Mouse (Mus musculus) midbrain, embryonic 12.5 days (tissue): ENCODE results near the gene Jmjd6. TPM values are rescaled to one million over a fixed set of nuclear protein-coding genes. Genes with fewer than 3 reads are reported as not detected.
"Not testable (repeated sequence)": the region's sequence is repeated elsewhere in the genome, so short reads cannot be mapped to it uniquely, and the experiment has no call there.

Source experiments
- ATAC-seq: fragments of 200-750 bp; cut with Nextera tagmentation; 2 replicates; pipeline ENCODE4 v1.8.0; 2017; ENCODE audit warnings: low read depth, moderate TSS enrichment, moderate library complexity; ENCODE audit not compliant: low FRiP score
- H3K27ac ChIP-seq: fragments of 300-500 bp; sonication (generic); replicated peaks from 2 replicates; pipeline ENCODE4 v1.5.1; 2016; ENCODE audit warnings: mild to moderate bottlenecking
- H3K27me3 ChIP-seq: fragments of 300-500 bp; sonication (generic); 2 replicates; pipeline ENCODE4 v1.6.1; 2016; ENCODE audit warnings: mild to moderate bottlenecking
- H3K36me3 ChIP-seq: fragments of 300-500 bp; sonication (generic); 2 replicates; pipeline ENCODE4 v1.6.1; 2016
- H3K4me1 ChIP-seq: fragments of 300-500 bp; sonication (generic); 2 replicates; pipeline ENCODE4 v1.6.1; 2016
- H3K4me2 ChIP-seq: fragments of 300-500 bp; sonication (generic); replicated peaks from 2 replicates; pipeline ENCODE4 v1.6.1; 2016; ENCODE audit warnings: mild to moderate bottlenecking, moderate library complexity
- H3K4me3 ChIP-seq: fragments of 300-500 bp; sonication (generic); 2 replicates; pipeline ENCODE4 v1.5.1; 2016; ENCODE audit warnings: mild to moderate bottlenecking
- H3K9ac ChIP-seq: fragments of 300-500 bp; sonication (generic); replicated peaks from 2 replicates; pipeline ENCODE4 v1.6.1; 2016; ENCODE audit warnings: mild to moderate bottlenecking, moderate library complexity
- H3K9me3 ChIP-seq: fragments of 300-500 bp; sonication (generic); 2 replicates; pipeline ENCODE4 v1.6.1; 2016; ENCODE audit warnings: mild to moderate bottlenecking
- WGBS: fragments of 180-500 bp; shearing (Covaris S2); methylation state at CpG from one replicate; pipeline ENCODE4 v1.1.7; 2016; 5-methylcytosine and 5-hydroxymethylcytosine counted together
- polyA plus RNA-seq: library from polyadenylated mRNA; unstranded; fragments of >200 nt; fragmentation: Nextera tagmentation; extraction: Ambion mirVana; gene quantifications from 2 replicates; pipeline ENCODE4 v1.2.1, GENCODE M21; 2016

The Jmjd6 gene
- polyA plus RNA-seq, 1 experiment from 2014 or later = 95.2 TPM

GRCm38 (mm10) chr11:116849587-116849986 lies 6.3 kb upstream of the Jmjd6 start:
- H3K27me3 ChIP-seq = no peaks in the 10 kb centered on the region
- no peak for ATAC-seq
- H3K9me3 ChIP-seq = no peaks in the 10 kb centered on the region
- H3K4me3 ChIP-seq = no peak overlapping the region
- H3K27ac ChIP-seq = no peak overlapping the region
- H3K4me1 ChIP-seq = peaks cover 26% of the 10 kb centered on the region
- H3K36me3 ChIP-seq = peaks cover 31% of the 10 kb centered on the region
- H3K4me2 ChIP-seq = no peak overlapping the region
- H3K9ac ChIP-seq = no peak overlapping the region

GRCm38 (mm10) chr11:116848877-116849178 lies 5.6 kb upstream of the Jmjd6 start:
- not testable (repeated sequence) for H3K9me3 ChIP-seq, H3K4me3 ChIP-seq, H3K4me2 ChIP-seq, H3K9ac ChIP-seq, ATAC-seq, H3K27ac ChIP-seq, H3K27me3 ChIP-seq
- 79% methylated on average over 2 of the region's 2 CpGs for whole genome bisulfite sequencing
- Histone ChIP-seq H3K36me3 (peaks cover 31% of the 10 kb centered on the region), H3K4me1 (peaks cover 27% of the 10 kb centered on the region)

- Histone ChIP-seq H3K9ac (no peak overlapping the region), H3K4me2 (no peak overlapping the region), H3K4me1 (peaks cover 28% of the 10 kb centered on the region), H3K9me3 (no peaks in the 10 kb centered on the region), H3K27ac (no peak overlapping the region), H3K36me3 (peaks cover 31% of the 10 kb centered on the region), H3K27me3 (no peaks in the 10 kb centered on the region), H3K4me3 (no peak overlapping the region)
- no peak for ATAC-seq
- WGBS = 87% methylated on average over 5 of the region's 5 CpGs
Measured at GRCm38 (mm10) chr11:116848086-116848876, 5.0 kb upstream of the Jmjd6 start.

- no peak overlapping the region for H3K9ac ChIP-seq
- no peak overlapping the region for H3K4me3 ChIP-seq
- 92% methylated on average over 3 of the region's 3 CpGs for WGBS
- H3K4me2 ChIP-seq = no peak overlapping the region
- H3K36me3 ChIP-seq = peaks cover 31% of the 10 kb centered on the region
- no peak overlapping the region for H3K27ac ChIP-seq
- peaks cover 28% of the 10 kb centered on the region for H3K4me1 ChIP-seq
- no peaks in the 10 kb centered on the region for H3K9me3 ChIP-seq
- H3K27me3 ChIP-seq = no peaks in the 10 kb centered on the region
- no peak for ATAC-seq
Measured at GRCm38 (mm10) chr11:116847187-116848085, 4.2 kb upstream of the Jmjd6 start.

GRCm38 (mm10) chr11:116846593-116847181 lies 3.4 kb upstream of the Jmjd6 start:
- Histone ChIP-seq H3K9me3 (no peaks in the 10 kb centered on the region), H3K27me3 (no peaks in the 10 kb centered on the region), H3K4me3 (no peak overlapping the region), H3K9ac (no peak overlapping the region), H3K4me2 (no peak overlapping the region), H3K4me1 (peaks cover 33% of the 10 kb centered on the region), H3K27ac (0 out of 2 replicates have a peak overlapping the region, but pooled peaks have one; percentile 6), H3K36me3 (peaks cover 31% of the 10 kb centered on the region)
- ATAC-seq = no peak
- 79% methylated on average over 4 of the region's 4 CpGs for WGBS

- under 1% methylated on average over 71 of the region's 73 CpGs for WGBS
- Histone ChIP-seq H3K9ac (peak overlapping the region; percentile 80), H3K4me2 (peak overlapping the region; percentile 81), H3K9me3 (no peaks in the 10 kb centered on the region), H3K4me1 (peaks cover 45% of the 10 kb centered on the region), H3K27me3 (no peaks in the 10 kb centered on the region), H3K27ac (peak overlapping the region; percentile 97), H3K36me3 (peaks cover 36% of the 10 kb centered on the region), H3K4me3 (peak overlapping the region; percentile 79)
- ATAC-seq = peak; percentile 48; the same call in 1 of the 2 replicates
Measured at GRCm38 (mm10) chr11:116842531-116843260, 553 bp downstream of the Jmjd6 start.

GRCm38 (mm10) chr11:116840748-116841147 lies 2.5 kb downstream of the Jmjd6 start:
- H3K4me3 ChIP-seq = peak overlapping the region; percentile 79
- 95% methylated on average over 4 of the region's 4 CpGs for WGBS
- H3K36me3 ChIP-seq = peaks cover 54% of the 10 kb centered on the region
- H3K4me2 ChIP-seq = peak overlapping the region; percentile 81
- H3K4me1 ChIP-seq = peaks cover 37% of the 10 kb centered on the region
- ATAC-seq = no peak
- H3K9me3 ChIP-seq = no peaks in the 10 kb centered on the region
- no peaks in the 10 kb centered on the region for H3K27me3 ChIP-seq
- peak overlapping the region; percentile 80 for H3K9ac ChIP-seq
- no peak overlapping the region; the same call in 1 of the 2 replicates for H3K27ac ChIP-seq

GRCm38 (mm10) chr11:116839601-116840000 lies 3.6 kb downstream of the Jmjd6 start:
- H3K4me3 ChIP-seq = no peak overlapping the region
- peaks cover 36% of the 10 kb centered on the region for H3K4me1 ChIP-seq
- H3K27ac ChIP-seq = no peak overlapping the region
- 0 out of 2 replicates have a peak overlapping the region, but pooled peaks have one; percentile 17 for H3K9ac ChIP-seq
- no peaks in the 10 kb centered on the region for H3K9me3 ChIP-seq
- no peaks in the 10 kb centered on the region for H3K27me3 ChIP-seq
- WGBS = 81% methylated on average over 7 of the region's 7 CpGs
- ATAC-seq = no peak
- H3K36me3 ChIP-seq = peaks cover 65% of the 10 kb centered on the region
- no peak overlapping the region for H3K4me2 ChIP-seq

- no peak overlapping the region for H3K27ac ChIP-seq
- no peaks in the 10 kb centered on the region for H3K9me3 ChIP-seq
- ATAC-seq = no peak
- 93% methylated on average over 14 of the region's 14 CpGs for WGBS
- H3K4me1 ChIP-seq = peaks cover 30% of the 10 kb centered on the region
- no peaks in the 10 kb centered on the region for H3K27me3 ChIP-seq
- H3K36me3 ChIP-seq = peaks cover 71% of the 10 kb centered on the region
- no peak overlapping the region for H3K4me3 ChIP-seq
- H3K9ac ChIP-seq = no peak overlapping the region
- H3K4me2 ChIP-seq = no peak overlapping the region
Measured at GRCm38 (mm10) chr11:116838936-116839335, 4.3 kb downstream of the Jmjd6 start.

- no peak overlapping the region for H3K4me2 ChIP-seq
- no peaks in the 10 kb centered on the region for H3K9me3 ChIP-seq
- WGBS = 94% methylated on average over 10 of the region's 10 CpGs
- H3K4me3 ChIP-seq = no peak overlapping the region
- H3K36me3 ChIP-seq = peaks cover 73% of the 10 kb centered on the region
- H3K4me1 ChIP-seq = peaks cover 38% of the 10 kb centered on the region
- H3K27me3 ChIP-seq = no peaks in the 10 kb centered on the region
- no peak for ATAC-seq
- H3K27ac ChIP-seq = no peak overlapping the region
- no peak overlapping the region for H3K9ac ChIP-seq
Measured at GRCm38 (mm10) chr11:116837441-116837840, 5.8 kb downstream of the Jmjd6 start.

- peaks cover 76% of the 10 kb centered on the region for H3K36me3 ChIP-seq
- H3K4me3 ChIP-seq = no peak overlapping the region
- no peak overlapping the region for H3K27ac ChIP-seq
- ATAC-seq = no peak
- H3K9me3 ChIP-seq = no peaks in the 10 kb centered on the region
- H3K4me2 ChIP-seq = no peak overlapping the region
- 94% methylated on average over 4 of the region's 4 CpGs for WGBS
- no peak overlapping the region for H3K9ac ChIP-seq
- no peaks in the 10 kb centered on the region for H3K27me3 ChIP-seq
- H3K4me1 ChIP-seq = peaks cover 31% of the 10 kb centered on the region
Measured at GRCm38 (mm10) chr11:116836283-116836682, 7.0 kb downstream of the Jmjd6 start.
